Mouse (Mus musculus): ENCODE measurements at regions not wholly inside any gene's neighbourhood (a gene's known extent, or its start where the extent isn't known, plus 50 kb on each side); places are given as distances from the start of the nearest gene placed in this dataset.
A peak's percentile ranks its signal among the peaks of the same experiment; 100 is the strongest.

- DNase-seq (ENCODE audit: low spot score): no peak
Measured at GRCm38 (mm10) chr12:99643016-99643415, 79.6 kb upstream of the Foxn3 start.

GRCm38 (mm10) chr12:99642131-99642895 lies 78.9 kb upstream of the Foxn3 start:
- DNase-seq (ENCODE audit: low spot score): no peak

GRCm38 (mm10) chr12:99641278-99641677 lies 77.9 kb upstream of the Foxn3 start:
- no peak for DNase-seq (ENCODE audit: low spot score)

GRCm38 (mm10) chr12:99640214-99641151 lies 77.1 kb upstream of the Foxn3 start:
- DNase-seq (ENCODE audit: low spot score): no peak

- no peak for DNase-seq (ENCODE audit: low spot score)
Measured at GRCm38 (mm10) chr12:99639847-99640213, 76.4 kb upstream of the Foxn3 start.

GRCm38 (mm10) chr12:99639118-99639517 lies 75.7 kb upstream of the Foxn3 start:
- no peak for DNase-seq (ENCODE audit: low spot score)

GRCm38 (mm10) chr12:99637986-99638385 lies 74.6 kb upstream of the Foxn3 start:
- no peak for DNase-seq (ENCODE audit: low spot score)

- no peak for DNase-seq (ENCODE audit: low spot score)
Measured at GRCm38 (mm10) chr12:99636234-99636633, 72.9 kb upstream of the Foxn3 start.

- DNase-seq (ENCODE audit: low spot score): no peak
Measured at GRCm38 (mm10) chr12:99635361-99635760, 72.0 kb upstream of the Foxn3 start.

- DNase-seq (ENCODE audit: low spot score): no peak
Measured at GRCm38 (mm10) chr12:99634726-99635125, 71.3 kb upstream of the Foxn3 start.

GRCm38 (mm10) chr12:99633678-99634077 lies 70.3 kb upstream of the Foxn3 start:
- no peak for DNase-seq (ENCODE audit: low spot score)

GRCm38 (mm10) chr12:99632988-99633387 lies 69.6 kb upstream of the Foxn3 start:
- DNase-seq (ENCODE audit: low spot score): no peak

- DNase-seq (ENCODE audit: low spot score): no peak
Measured at GRCm38 (mm10) chr12:99629606-99630005, 66.2 kb upstream of the Foxn3 start.

- no peak for DNase-seq (ENCODE audit: low spot score)
Measured at GRCm38 (mm10) chr12:99628421-99628820, 65.0 kb upstream of the Foxn3 start.

GRCm38 (mm10) chr12:99627898-99628231 lies 64.5 kb upstream of the Foxn3 start:
- peak; percentile 72 for DNase-seq (ENCODE audit: low spot score)

GRCm38 (mm10) chr12:99627201-99627897 lies 64.0 kb upstream of the Foxn3 start:
- no peak for DNase-seq (ENCODE audit: low spot score)

GRCm38 (mm10) chr12:99626147-99626546 lies 62.8 kb upstream of the Foxn3 start:
- no peak for DNase-seq (ENCODE audit: low spot score)

GRCm38 (mm10) chr12:99625094-99625493 lies 61.7 kb upstream of the Foxn3 start:
- no peak for DNase-seq (ENCODE audit: low spot score)

- no peak for DNase-seq (ENCODE audit: low spot score)
Measured at GRCm38 (mm10) chr12:99622238-99622637, 58.9 kb upstream of the Foxn3 start.

GRCm38 (mm10) chr12:99617241-99617804 lies 53.9 kb upstream of the Foxn3 start:
- DNase-seq (ENCODE audit: low spot score): no peak

- DNase-seq (ENCODE audit: low spot score): no peak
Measured at GRCm38 (mm10) chr12:99614420-99614819, 51.0 kb upstream of the Foxn3 start.
